Mouse (Mus musculus): Measurements from ENCODE around the gene Lamtor5. TPM values are rescaled to one million over a fixed set of nuclear protein-coding genes. Genes with fewer than 3 reads are reported as not detected.

Lamtor5 gene
- polyA plus RNA-seq, 1 experiment from 2014 or later, result 189 TPM

DNA sequence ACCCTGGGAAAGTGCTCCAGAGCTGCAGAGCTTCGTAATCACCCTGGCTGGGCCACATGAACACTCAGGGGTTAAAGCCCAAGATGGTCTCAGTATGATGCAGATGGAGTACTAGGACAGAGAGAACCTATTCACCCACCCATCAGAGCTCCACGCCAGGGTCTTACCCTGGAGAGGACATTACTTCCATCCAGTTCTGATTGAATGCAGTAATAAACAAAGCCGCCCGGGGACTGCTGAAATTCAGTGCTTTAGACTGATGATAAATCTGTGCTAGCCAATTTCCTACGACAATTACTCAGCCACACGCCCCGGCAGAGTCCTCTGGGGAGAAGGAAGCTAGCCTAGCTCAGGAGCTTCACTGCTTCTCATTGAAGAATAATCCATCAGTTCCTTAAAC, 21.9 kb upstream of the Lamtor5 start:
- Histone ChIP-seq H3K27me3 (ENCODE audit: control insufficient read depth, insufficient read depth, low read length) (no peaks in the 10 kb centered on the region), H3K4me3 (ENCODE audit: low read depth, low read length) (no peak overlapping the region), H3K9ac (ENCODE audit: low read length) (no peak overlapping the region), H3K36me3 (ENCODE audit: control insufficient read depth, insufficient read depth, low read length) (no peaks in the 10 kb centered on the region), H3K27ac (ENCODE audit: low read depth, low read length) (no peak overlapping the region), H3K4me2 (ENCODE audit: low read depth) (no peak overlapping the region), H3K9me3 (ENCODE audit: control insufficient read depth, low read length) (no peaks in the 10 kb centered on the region), H3K4me1 (ENCODE audit: control insufficient read depth, insufficient read depth, low read length) (peaks cover 7% of the 10 kb centered on the region; the same call in 1 of the 2 replicates)
- WGBS, result 51% methylated on average over 7 of the region's 7 CpGs
- ATAC-seq (ENCODE audit: insufficient read depth, low FRiP score, low TSS enrichment) (peak; percentile 45; the same call in 1 of the 2 replicates), DNase-seq (ENCODE audit: low spot score) (peak; percentile 45)

DNA sequence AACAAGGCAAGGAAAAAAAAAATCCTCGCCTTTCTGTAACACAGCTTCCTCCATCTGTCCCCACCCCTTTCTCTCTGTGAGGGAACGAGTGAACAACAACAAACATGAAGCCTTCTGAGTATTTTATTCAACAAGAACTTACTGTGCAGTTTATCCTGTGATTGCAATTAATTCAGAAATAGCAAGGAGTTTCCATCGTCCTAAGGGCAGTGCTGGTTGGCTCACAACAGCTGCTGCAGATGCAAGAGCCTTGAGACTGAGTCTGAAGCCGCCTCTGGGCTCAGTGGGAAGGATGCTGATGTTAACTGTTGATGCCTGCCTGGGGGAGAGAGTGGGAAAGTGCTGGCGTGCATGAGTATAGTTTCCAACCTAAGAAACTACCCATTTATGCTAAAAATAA, 20.7 kb upstream of the Lamtor5 start:
- Histone ChIP-seq H3K36me3 (ENCODE audit: control insufficient read depth, insufficient read depth, low read length) (no peaks in the 10 kb centered on the region), H3K9ac (ENCODE audit: low read length) (no peak overlapping the region), H3K9me3 (ENCODE audit: control insufficient read depth, low read length) (no peaks in the 10 kb centered on the region), H3K4me2 (ENCODE audit: low read depth) (no peak overlapping the region), H3K4me3 (ENCODE audit: low read depth, low read length) (no peak overlapping the region), H3K4me1 (ENCODE audit: control insufficient read depth, insufficient read depth, low read length) (peaks cover 7% of the 10 kb centered on the region; the same call in 1 of the 2 replicates), H3K27me3 (ENCODE audit: control insufficient read depth, insufficient read depth, low read length) (no peaks in the 10 kb centered on the region), H3K27ac (ENCODE audit: low read depth, low read length) (no peak overlapping the region)
- 66% methylated on average over 5 of the region's 5 CpGs for WGBS
- no peak for DNase-seq (ENCODE audit: low spot score)
- no peak for ATAC-seq (ENCODE audit: insufficient read depth, low FRiP score, low TSS enrichment)

DNA sequence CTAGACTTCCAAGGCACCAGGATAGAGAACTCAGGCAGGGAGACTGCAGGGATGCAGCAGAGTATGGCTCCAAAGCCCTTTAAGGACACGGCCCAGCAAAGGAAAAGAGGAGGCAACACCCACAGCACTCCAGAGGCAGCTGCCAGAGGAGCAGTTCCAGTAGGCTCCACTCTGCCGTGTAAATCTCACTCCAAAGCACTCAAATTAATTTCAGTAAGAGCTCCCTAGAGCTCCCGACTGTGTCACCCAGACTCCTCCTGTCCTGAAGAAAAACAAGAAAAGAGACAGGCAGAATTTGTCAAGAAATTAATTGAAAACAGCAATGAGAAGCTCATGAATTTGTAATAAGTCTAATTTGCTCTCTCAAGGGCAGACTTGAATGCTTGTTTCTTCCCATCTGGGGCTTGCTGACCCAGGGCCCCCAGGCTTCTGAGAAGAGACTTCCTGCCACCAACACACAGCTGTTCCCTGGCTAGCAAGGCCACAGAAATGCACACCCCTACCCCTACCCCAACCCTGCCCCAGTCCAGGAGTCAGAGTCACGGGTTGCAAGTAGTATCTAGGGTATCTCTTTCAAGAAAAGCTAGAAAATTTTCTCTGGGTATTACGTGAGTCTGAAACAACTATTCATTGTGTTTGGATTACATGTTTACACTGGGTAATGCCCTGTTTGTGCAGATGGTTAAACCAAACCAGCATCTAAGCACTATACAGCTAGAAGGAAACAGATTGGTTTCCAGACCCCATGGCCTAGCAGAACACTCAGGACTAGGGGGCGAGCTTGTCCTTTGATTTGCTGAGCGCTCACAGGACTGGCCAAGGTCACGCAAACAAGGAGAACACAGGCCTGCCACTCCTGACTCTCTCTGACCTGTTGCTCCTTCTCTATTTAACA, 17.5 kb upstream of the Lamtor5 start:
- Histone ChIP-seq H3K27me3 (ENCODE audit: control insufficient read depth, insufficient read depth, low read length) (no peaks in the 10 kb centered on the region), H3K9me3 (ENCODE audit: control insufficient read depth, low read length) (no peaks in the 10 kb centered on the region), H3K9ac (ENCODE audit: low read length) (no peak overlapping the region), H3K36me3 (ENCODE audit: control insufficient read depth, insufficient read depth, low read length) (no peaks in the 10 kb centered on the region), H3K4me2 (ENCODE audit: low read depth) (no peak overlapping the region), H3K27ac (ENCODE audit: low read depth, low read length) (no peak overlapping the region), H3K4me3 (ENCODE audit: low read depth, low read length) (no peak overlapping the region), H3K4me1 (ENCODE audit: control insufficient read depth, insufficient read depth, low read length) (peaks cover 7% of the 10 kb centered on the region; the same call in 1 of the 2 replicates)
- 36% methylated on average over 8 of the region's 8 CpGs for WGBS
- peak; percentile 32 for DNase-seq (ENCODE audit: low spot score)
- peak; percentile 54; the same call in 1 of the 2 replicates for ATAC-seq (ENCODE audit: insufficient read depth, low FRiP score, low TSS enrichment)

DNA sequence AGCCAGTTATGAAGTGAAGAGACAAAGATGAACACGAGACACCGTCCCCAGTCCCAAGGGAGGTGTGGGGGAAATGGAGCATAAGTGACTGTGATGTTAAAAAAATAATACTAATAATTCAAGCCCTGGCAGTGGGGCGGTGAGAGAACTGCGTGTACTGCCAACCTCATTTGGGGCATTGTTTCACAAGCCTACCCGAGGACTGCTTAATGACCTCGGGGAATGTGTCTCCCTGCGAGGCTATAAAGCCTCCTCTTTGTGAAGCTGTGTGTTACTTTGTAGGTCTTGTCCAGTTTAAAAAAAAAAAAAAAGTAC, 16.9 kb upstream of the Lamtor5 start:
- H3K9me3 ChIP-seq (ENCODE audit: control insufficient read depth, low read length), result no peaks in the 10 kb centered on the region
- H3K4me2 ChIP-seq (ENCODE audit: low read depth), result no peak overlapping the region
- DNase-seq (ENCODE audit: low spot score) (peak; percentile 38), ATAC-seq (ENCODE audit: insufficient read depth, low FRiP score, low TSS enrichment) (peak; percentile 32; the same call in 1 of the 2 replicates)
- WGBS, result 25% methylated on average over 7 of the region's 7 CpGs
- no peak overlapping the region for H3K27ac ChIP-seq (ENCODE audit: low read depth, low read length)
- no peak overlapping the region for H3K9ac ChIP-seq (ENCODE audit: low read length)
- no peak overlapping the region for H3K4me3 ChIP-seq (ENCODE audit: low read depth, low read length)
- H3K4me1 ChIP-seq (ENCODE audit: control insufficient read depth, insufficient read depth, low read length), result peaks cover 7% of the 10 kb centered on the region; the same call in 1 of the 2 replicates
- H3K36me3 ChIP-seq (ENCODE audit: control insufficient read depth, insufficient read depth, low read length), result no peaks in the 10 kb centered on the region
- no peaks in the 10 kb centered on the region for H3K27me3 ChIP-seq (ENCODE audit: control insufficient read depth, insufficient read depth, low read length)

DNA sequence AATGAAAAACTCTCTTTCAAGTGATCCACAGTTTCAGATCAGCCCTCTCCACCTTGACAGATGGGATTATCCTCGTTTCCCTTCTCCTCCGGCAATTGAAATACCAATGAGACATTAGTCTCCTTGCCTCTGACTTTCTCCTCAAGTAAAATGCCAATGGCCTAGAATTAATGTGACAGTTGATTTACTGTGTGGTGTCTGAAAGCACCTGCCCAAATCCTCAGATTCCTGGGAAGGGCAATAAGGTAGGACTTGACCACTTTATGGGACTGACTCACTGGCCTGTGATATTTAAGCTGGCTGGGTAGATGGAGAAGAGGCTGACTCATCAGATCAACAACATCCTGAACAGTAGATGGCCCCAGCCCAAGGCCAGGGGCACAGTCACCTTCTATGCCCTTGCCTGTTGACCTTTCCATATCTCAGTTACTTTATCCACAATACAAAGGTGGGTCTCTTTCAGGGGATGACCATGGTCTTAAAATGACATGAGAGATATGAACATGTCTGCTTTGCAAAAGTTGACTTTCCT, 11.8 kb upstream of the Lamtor5 start:
- Histone ChIP-seq H3K9ac (ENCODE audit: low read length) (no peak overlapping the region), H3K27me3 (ENCODE audit: control insufficient read depth, insufficient read depth, low read length) (no peaks in the 10 kb centered on the region), H3K36me3 (ENCODE audit: control insufficient read depth, insufficient read depth, low read length) (no peaks in the 10 kb centered on the region), H3K9me3 (ENCODE audit: control insufficient read depth, low read length) (no peaks in the 10 kb centered on the region), H3K4me1 (ENCODE audit: control insufficient read depth, insufficient read depth, low read length) (no peaks in the 10 kb centered on the region), H3K27ac (ENCODE audit: low read depth, low read length) (no peak overlapping the region), H3K4me2 (ENCODE audit: low read depth) (no peak overlapping the region), H3K4me3 (ENCODE audit: low read depth, low read length) (no peak overlapping the region)
- WGBS, result 70% methylated on average over 2 of the region's 2 CpGs
- no peak for ATAC-seq (ENCODE audit: insufficient read depth, low FRiP score, low TSS enrichment)
- no peak for DNase-seq (ENCODE audit: low spot score)

DNA sequence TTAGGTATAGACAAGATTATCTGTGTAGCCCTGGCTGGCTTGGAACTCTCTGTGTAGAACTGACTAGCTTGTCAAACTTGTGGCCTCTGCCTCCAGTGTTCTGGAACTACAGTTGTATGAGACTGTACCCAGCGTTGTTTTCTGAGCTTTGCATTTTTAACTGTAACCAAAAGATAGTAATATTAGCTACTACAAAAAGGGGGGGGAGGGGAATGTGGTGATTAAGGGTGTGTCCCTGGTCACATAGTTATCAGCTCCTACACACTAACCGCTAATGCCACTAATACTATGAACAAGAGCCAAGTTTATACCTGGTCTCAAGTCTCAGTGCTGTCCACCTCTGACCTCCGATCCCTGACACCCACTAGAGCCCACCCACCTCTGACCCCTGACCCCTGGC, 6.2 kb upstream of the Lamtor5 start:
- no peak overlapping the region for H3K9ac ChIP-seq (ENCODE audit: low read length)
- no peak for DNase-seq (ENCODE audit: low spot score)
- no peaks in the 10 kb centered on the region for H3K9me3 ChIP-seq (ENCODE audit: control insufficient read depth, low read length)
- no peaks in the 10 kb centered on the region for H3K4me1 ChIP-seq (ENCODE audit: control insufficient read depth, insufficient read depth, low read length)
- H3K36me3 ChIP-seq (ENCODE audit: control insufficient read depth, insufficient read depth, low read length), result no peaks in the 10 kb centered on the region
- no peak overlapping the region for H3K4me2 ChIP-seq (ENCODE audit: low read depth)
- no peak overlapping the region for H3K27ac ChIP-seq (ENCODE audit: low read depth, low read length)
- ATAC-seq (ENCODE audit: insufficient read depth, low FRiP score, low TSS enrichment), result no peak
- WGBS, result 92% methylated on average over 3 of the region's 3 CpGs
- H3K27me3 ChIP-seq (ENCODE audit: control insufficient read depth, insufficient read depth, low read length), result no peaks in the 10 kb centered on the region
- no peak overlapping the region for H3K4me3 ChIP-seq (ENCODE audit: low read depth, low read length)

DNA sequence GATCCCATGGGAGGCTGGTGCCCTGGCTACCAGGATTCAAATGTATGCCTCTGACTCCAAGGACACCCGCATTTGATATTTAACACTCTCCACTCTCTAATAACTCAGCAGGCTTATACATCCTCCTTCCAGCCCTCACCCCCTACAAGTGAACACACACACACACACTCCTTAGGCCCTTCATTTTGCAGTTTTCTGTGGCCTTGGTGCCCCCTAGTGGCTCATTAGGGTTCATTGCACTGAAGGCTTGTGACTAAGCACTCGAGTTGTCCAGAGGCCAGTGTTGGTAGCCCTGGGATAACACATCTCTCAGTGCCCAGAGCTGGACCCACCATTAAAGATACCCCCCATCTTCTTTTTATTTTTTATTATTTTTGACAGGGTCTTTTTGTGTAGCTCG, 4.8 kb upstream of the Lamtor5 start:
- Histone ChIP-seq H3K27me3 (ENCODE audit: control insufficient read depth, insufficient read depth, low read length) (no peaks in the 10 kb centered on the region), H3K36me3 (ENCODE audit: control insufficient read depth, insufficient read depth, low read length) (no peaks in the 10 kb centered on the region), H3K4me3 (ENCODE audit: low read depth, low read length) (no peak overlapping the region), H3K9me3 (ENCODE audit: control insufficient read depth, low read length) (no peaks in the 10 kb centered on the region), H3K27ac (ENCODE audit: low read depth, low read length) (no peak overlapping the region), H3K9ac (ENCODE audit: low read length) (no peak overlapping the region), H3K4me2 (ENCODE audit: low read depth) (no peak overlapping the region), H3K4me1 (ENCODE audit: control insufficient read depth, insufficient read depth, low read length) (no peaks in the 10 kb centered on the region)
- WGBS, result 15% methylated on average over 3 of the region's 3 CpGs
- DNase-seq (ENCODE audit: low spot score) (peak; percentile 68), ATAC-seq (ENCODE audit: insufficient read depth, low FRiP score, low TSS enrichment) (peak; percentile 51)

DNA sequence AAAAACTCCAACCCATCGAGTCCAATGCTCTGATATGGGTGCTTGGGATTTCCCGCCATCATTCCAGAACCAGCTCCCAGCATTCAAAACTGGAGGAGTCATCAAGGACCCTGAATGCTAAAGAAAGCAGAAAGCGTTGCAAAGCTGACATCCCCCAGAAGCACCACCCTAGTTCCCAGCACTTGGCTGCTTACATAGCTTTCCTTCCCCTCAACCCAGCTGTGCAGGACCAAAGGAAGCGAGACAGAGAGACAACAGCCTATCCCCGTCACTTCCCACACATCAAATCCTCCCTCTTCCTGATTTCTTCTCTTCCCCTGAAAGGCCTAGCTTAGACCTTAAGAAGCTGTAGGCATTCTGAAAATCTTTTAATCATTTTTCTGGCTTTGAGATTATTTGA, 3.3 kb upstream of the Lamtor5 start:
- ATAC-seq (ENCODE audit: insufficient read depth, low FRiP score, low TSS enrichment) (no peak), DNase-seq (ENCODE audit: low spot score) (no peak)
- H3K4me2 ChIP-seq (ENCODE audit: low read depth), result no peak overlapping the region
- no peaks in the 10 kb centered on the region for H3K9me3 ChIP-seq (ENCODE audit: control insufficient read depth, low read length)
- H3K4me1 ChIP-seq (ENCODE audit: control insufficient read depth, insufficient read depth, low read length), result peaks cover 7% of the 10 kb centered on the region; the same call in 1 of the 2 replicates
- no peak overlapping the region; the same call in 1 of the 2 replicates for H3K9ac ChIP-seq (ENCODE audit: low read length)
- no peak overlapping the region for H3K27ac ChIP-seq (ENCODE audit: low read depth, low read length)
- H3K36me3 ChIP-seq (ENCODE audit: control insufficient read depth, insufficient read depth, low read length), result no peaks in the 10 kb centered on the region
- no peak overlapping the region for H3K4me3 ChIP-seq (ENCODE audit: low read depth, low read length)
- WGBS, result 63% methylated on average over 5 of the region's 5 CpGs
- H3K27me3 ChIP-seq (ENCODE audit: control insufficient read depth, insufficient read depth, low read length), result no peaks in the 10 kb centered on the region

DNA sequence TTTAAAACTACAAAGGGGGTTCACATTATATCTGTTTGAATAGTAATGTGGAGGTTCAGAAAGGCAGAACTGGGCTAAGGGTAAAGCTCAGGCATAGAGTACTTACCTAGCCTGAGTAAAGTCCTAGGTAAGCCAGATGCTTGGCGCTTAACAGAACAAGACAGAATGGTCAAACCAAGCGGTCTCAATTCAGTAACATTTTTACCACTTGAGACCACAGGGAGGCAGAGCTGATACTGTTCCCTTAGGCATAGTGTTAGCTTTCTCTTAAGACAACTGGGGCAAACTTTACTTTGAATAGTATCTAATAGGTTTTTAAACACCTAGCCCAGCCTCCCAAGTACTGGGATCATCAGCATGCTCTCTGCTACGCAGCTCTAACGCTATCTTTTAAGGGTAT, 2.7 kb upstream of the Lamtor5 start:
- Histone ChIP-seq H3K36me3 (ENCODE audit: control insufficient read depth, insufficient read depth, low read length) (no peaks in the 10 kb centered on the region), H3K9me3 (ENCODE audit: control insufficient read depth, low read length) (no peaks in the 10 kb centered on the region), H3K4me2 (ENCODE audit: low read depth) (no peak overlapping the region), H3K9ac (ENCODE audit: low read length) (no peak overlapping the region), H3K27ac (ENCODE audit: low read depth, low read length) (no peak overlapping the region), H3K27me3 (ENCODE audit: control insufficient read depth, insufficient read depth, low read length) (no peaks in the 10 kb centered on the region), H3K4me3 (ENCODE audit: low read depth, low read length) (no peak overlapping the region), H3K4me1 (ENCODE audit: control insufficient read depth, insufficient read depth, low read length) (peaks cover 9% of the 10 kb centered on the region; the same call in 1 of the 2 replicates)
- no peak for ATAC-seq (ENCODE audit: insufficient read depth, low FRiP score, low TSS enrichment)
- no peak for DNase-seq (ENCODE audit: low spot score)
- 56% methylated on average over 4 of the region's 4 CpGs for WGBS

Data from neural tube, embryonic 11.5 days (tissue).